Mouse (Mus musculus) MEL (cell line): ENCODE data around the gene Myl4.

Experiments
- BHLHE40 ChIP-seq: IDR thresholded peaks from 2 replicates; pipeline ENCODE4 v1.6.1; 2012; ENCODE audit warnings: low read depth, mild to moderate bottlenecking, inconsistent platforms, low read length, improper control_type of control experiment, borderline replicate concordance
- CTCF ChIP-seq, 3 experiments: IDR thresholded peaks in 2 of 3; conservative IDR thresholded peaks in 1 of 3; 2 replicates each; pipeline ENCODE4 v1.5.1; 2011 to 2012; ENCODE audit warnings: low read length in 3 of 3, low read depth in 2 of 3, mild to moderate bottlenecking in 2 of 3, improper control_type of control experiment in 1 of 3, inconsistent platforms in 1 of 3, mixed read lengths in 1 of 3, moderate library complexity in 1 of 3; ENCODE audit not compliant: control insufficient read depth in 1 of 3, insufficient read depth in 1 of 3, poor library complexity in 1 of 3, severe bottlenecking in 1 of 3
- E2F4 ChIP-seq: IDR thresholded peaks from 2 replicates; pipeline ENCODE4 v1.6.1; 2011; ENCODE audit warnings: low read depth, low read length, improper control_type of control experiment, borderline replicate concordance
- GATA1 ChIP-seq: IDR thresholded peaks from 2 replicates; pipeline ENCODE4 v1.6.1; 2011; ENCODE audit warnings: low read depth, low read length, improper control_type of control experiment
- MEF2A ChIP-seq: IDR thresholded peaks from 2 replicates; pipeline ENCODE4 v1.6.1; 2014; ENCODE audit warnings: low read depth, mild to moderate bottlenecking, inconsistent platforms, low read length, improper control_type of control experiment; ENCODE audit not compliant: poor library complexity, insufficient replicate concordance, severe bottlenecking; ENCODE audit errors: extremely low read depth
- POLR2AphosphoS2 ChIP-seq: IDR thresholded peaks from 2 replicates; pipeline ENCODE4 v1.6.1; 2011; ENCODE audit warnings: low read length, improper control_type of control experiment
- RCOR1 ChIP-seq: IDR thresholded peaks from 2 replicates; pipeline ENCODE4 v1.6.1; 2012; ENCODE audit warnings: low read depth, mild to moderate bottlenecking, inconsistent platforms, low read length, improper control_type of control experiment
- SMC3 ChIP-seq: IDR thresholded peaks from 2 replicates; pipeline ENCODE4 v1.6.1; 2011; ENCODE audit warnings: low read depth, low read length, improper control_type of control experiment
- TAL1 ChIP-seq: IDR thresholded peaks from 2 replicates; pipeline ENCODE4 v1.6.1; 2012; ENCODE audit warnings: mild to moderate bottlenecking, inconsistent platforms, low read length, moderate library complexity, mixed read lengths
- TBP ChIP-seq: IDR thresholded peaks from 2 replicates; pipeline ENCODE4 v1.8.0; 2011; ENCODE audit warnings: low read depth, low read length, improper control_type of control experiment
- UBTF ChIP-seq: IDR thresholded peaks from 2 replicates; pipeline ENCODE4 v1.6.1; 2012; ENCODE audit warnings: low read depth, mild to moderate bottlenecking, inconsistent platforms, low read length, improper control_type of control experiment, moderate library complexity, borderline replicate concordance; ENCODE audit not compliant: insufficient read depth
- USF1 ChIP-seq: IDR thresholded peaks from 2 replicates; pipeline ENCODE4 v1.6.1; 2014; ENCODE audit warnings: low read depth, mild to moderate bottlenecking, inconsistent platforms, low read length, improper control_type of control experiment, moderate library complexity

- TF ChIP-seq RCOR1 (peak; percentile 99), TBP (no peak), SMC3 (no peak), E2F4 (no peak), CTCF (IDR thresholded peaks at IDR 0.05 in 2 of 3, conservative IDR thresholded peaks at IDR 0.05 in 1 of 3; ENCODE audit: control insufficient read depth in 1 of 3, insufficient read depth in 1 of 3, low read depth in 2 of 3, low read length in 3 of 3, poor library complexity in 1 of 3, severe bottlenecking in 1 of 3) (no peak), BHLHE40 (no peak), USF1 (no peak), UBTF (no peak), GATA1 (peak; percentile 90), MEF2A (no peak), TAL1 (no peak), POLR2AphosphoS2 (no peak)
Observed at GRCm38 (mm10) chr11:104547502-104547901, 3.0 kb upstream of the Myl4 start.
